Mouse (Mus musculus) liver, embryonic 14.5 days (tissue): ENCODE data around the gene Bco1. TPM values are rescaled to one million over a fixed set of nuclear protein-coding genes. Genes with fewer than 3 reads are reported as not detected.
A peak's percentile ranks its signal among the peaks of the same experiment; 100 is the strongest.

Experiments
- ATAC-seq: fragments of 200-750 bp; cut with Nextera tagmentation; 2 replicates; pipeline ENCODE4 v1.8.0; 2017; ENCODE audit warnings: moderate number of reproducible peaks, mild to moderate bottlenecking, moderate library complexity; ENCODE audit not compliant: insufficient read depth
- DNase-seq, 3 experiments: peaks; one replicate each; pipeline ENCODE4 v3.0.0-alpha.2; 2012 to 2013; ENCODE audit warnings: low read depth in 3 of 3, low spot score in 3 of 3
- H3K27ac ChIP-seq: fragments of 300-500 bp; sonication (generic); 2 replicates; pipeline ENCODE4 v1.5.1; 2014; ENCODE audit warnings: moderate library complexity, mild to moderate bottlenecking, control low read depth, inconsistent platforms
- H3K27me3 ChIP-seq: fragments of 300-500 bp; sonication (generic); 2 replicates; pipeline ENCODE4 v1.6.1; 2014; ENCODE audit warnings: mild to moderate bottlenecking, low read length, moderate library complexity; ENCODE audit not compliant: control insufficient read depth, insufficient read depth
- H3K36me3 ChIP-seq: fragments of 300-500 bp; sonication (generic); replicated peaks from 2 replicates; pipeline ENCODE4 v1.6.1; 2014; ENCODE audit warnings: low read depth; ENCODE audit not compliant: control insufficient read depth, insufficient read depth
- H3K4me1 ChIP-seq, 2 experiments: fragments of 200-500 bp in 1 of 2; fragments of 300-500 bp in 1 of 2; sonication (generic) in 1 of 2; replicated peaks; 2 replicates each; pipeline ENCODE4 v1.6.1; 2012 to 2014; ENCODE audit warnings: antibody characterized with exemption in 1 of 2, inconsistent platforms in 1 of 2, low read length in 1 of 2; ENCODE audit not compliant: control insufficient read depth in 2 of 2, insufficient read depth in 2 of 2
- H3K4me2 ChIP-seq: fragments of 300-500 bp; sonication (generic); 2 replicates; pipeline ENCODE4 v1.6.1; 2014; ENCODE audit warnings: low read depth, mild to moderate bottlenecking, control low read depth, moderate library complexity
- H3K4me3 ChIP-seq, 2 experiments: fragments of 200-500 bp in 1 of 2; fragments of 300-500 bp in 1 of 2; sonication (generic) in 1 of 2; 2 replicates each; pipeline ENCODE4 v1.5.1; 2012 to 2014; ENCODE audit warnings: low read depth in 2 of 2, low read length in 2 of 2, mild to moderate bottlenecking in 2 of 2, control low read depth in 1 of 2, inconsistent platforms in 1 of 2, moderate library complexity in 1 of 2; ENCODE audit not compliant: insufficient read depth in 1 of 2
- H3K9ac ChIP-seq: fragments of 300-500 bp; sonication (generic); replicated peaks from 2 replicates; pipeline ENCODE4 v1.6.1; 2014; ENCODE audit warnings: mild to moderate bottlenecking, control low read depth, moderate library complexity
- H3K9me3 ChIP-seq: fragments of 300-500 bp; sonication (generic); 2 replicates; pipeline ENCODE4 v1.6.1; 2016; ENCODE audit warnings: low read length, mixed read lengths; ENCODE audit not compliant: control insufficient read depth
- CTCF ChIP-seq: IDR thresholded peaks from 2 replicates; pipeline ENCODE4 v1.5.1; 2016; ENCODE audit warnings: antibody characterized with exemption, low read depth, control low read depth
- EP300 ChIP-seq: IDR thresholded peaks from 2 replicates; pipeline ENCODE4 v1.6.1; 2016; ENCODE audit warnings: antibody characterized with exemption, low read depth
- WGBS: fragments of 180-500 bp; shearing (Covaris S2); extraction: QIAGEN DNeasy Blood & Tissue Kit; methylation state at CpG from one replicate; pipeline ENCODE4 v1.1.7; 2014; ENCODE audit not compliant: insufficient replicate concordance; 5-methylcytosine and 5-hydroxymethylcytosine counted together
- polyA plus RNA-seq, 2 experiments: library from polyadenylated mRNA; depleted of rRNA in 1 of 2; stranded (reverse) in 1 of 2; unstranded in 1 of 2; fragments of >200 nt; fragmentation: Nextera tagmentation in 1 of 2; extraction: Ambion mirVana in 1 of 2; gene quantifications; 2 replicates each; pipeline versions ENCODE4 v1.2.1 to v1.2.3; 2012 to 2014

Bco1 gene
- polyA plus RNA-seq, 2 experiments = 3.2 to 5.2 TPM

DNA sequence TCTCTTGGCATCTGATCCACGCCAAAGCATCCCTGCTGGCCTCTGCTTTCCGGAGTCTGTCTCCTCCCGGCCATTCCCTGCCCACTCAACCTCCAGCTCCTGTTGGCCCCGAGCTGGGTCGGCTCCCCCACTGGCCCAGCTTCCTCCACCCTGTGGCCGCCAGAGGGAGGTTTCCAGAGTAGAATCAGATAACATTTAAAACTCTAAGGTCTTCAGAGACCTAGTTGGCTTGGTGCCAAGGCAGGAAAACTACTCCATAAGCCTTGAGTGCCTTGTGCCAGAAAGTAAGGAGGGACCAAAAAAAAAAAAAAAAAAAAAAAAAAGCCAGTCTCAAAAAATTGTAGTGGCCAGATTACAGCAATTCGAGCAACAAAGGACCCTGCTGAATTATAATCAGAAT lies 77.2 kb downstream of the Bco1 start:
- H3K9ac ChIP-seq = no peak overlapping the region
- H3K27me3 ChIP-seq = no peaks in the 10 kb centered on the region
- WGBS = 40% methylated on average over 7 of the region's 7 CpGs
- H3K4me3 ChIP-seq = no peak overlapping the region
- H3K4me1 ChIP-seq = peaks cover 3 to 11% of the 10 kb centered on the region in 2 experiments
- H3K4me2 ChIP-seq = no peak overlapping the region
- ATAC-seq (no peak), DNase-seq (no peak)
- no peaks in the 10 kb centered on the region for H3K36me3 ChIP-seq
- TF ChIP-seq CTCF = peak; percentile 35; the same call in 1 of the 2 replicates
- TF ChIP-seq EP300 = no peak
- H3K27ac ChIP-seq = no peak overlapping the region
- no peaks in the 10 kb centered on the region for H3K9me3 ChIP-seq

DNA sequence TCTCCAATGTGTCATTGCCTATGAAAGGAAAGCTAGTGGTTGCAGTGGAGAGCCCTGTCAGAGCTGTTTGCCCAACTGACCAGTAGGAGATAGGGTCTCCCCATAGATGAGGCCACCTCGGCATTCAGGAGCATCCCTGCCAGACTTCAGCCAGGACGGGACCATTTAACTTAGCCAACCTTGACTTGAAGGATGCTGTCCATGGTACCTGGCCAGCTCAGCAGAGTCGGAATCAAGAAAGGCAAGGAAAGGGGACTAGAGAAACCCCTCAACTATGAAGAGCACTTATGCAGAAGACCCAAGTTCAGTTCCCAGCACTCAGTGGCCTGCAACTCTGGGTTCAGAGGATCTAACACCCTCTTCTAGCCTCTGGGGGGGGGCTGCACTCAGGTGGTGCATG lies 78.0 kb downstream of the Bco1 start:
- H3K27me3 ChIP-seq = no peaks in the 10 kb centered on the region
- H3K9me3 ChIP-seq = no peaks in the 10 kb centered on the region
- H3K36me3 ChIP-seq = no peaks in the 10 kb centered on the region
- DNase-seq (no peak), ATAC-seq (no peak)
- no peak overlapping the region for H3K4me2 ChIP-seq
- TF ChIP-seq CTCF = no peak
- no peak for TF ChIP-seq EP300
- no peak overlapping the region for H3K27ac ChIP-seq
- 67% methylated on average over 3 of the region's 3 CpGs for WGBS
- peaks cover 0 to 4% of the 10 kb centered on the region in 2 experiments; a peak in 3 of 4 replicates for H3K4me1 ChIP-seq
- no peak overlapping the region for H3K4me3 ChIP-seq
- no peak overlapping the region for H3K9ac ChIP-seq

DNA sequence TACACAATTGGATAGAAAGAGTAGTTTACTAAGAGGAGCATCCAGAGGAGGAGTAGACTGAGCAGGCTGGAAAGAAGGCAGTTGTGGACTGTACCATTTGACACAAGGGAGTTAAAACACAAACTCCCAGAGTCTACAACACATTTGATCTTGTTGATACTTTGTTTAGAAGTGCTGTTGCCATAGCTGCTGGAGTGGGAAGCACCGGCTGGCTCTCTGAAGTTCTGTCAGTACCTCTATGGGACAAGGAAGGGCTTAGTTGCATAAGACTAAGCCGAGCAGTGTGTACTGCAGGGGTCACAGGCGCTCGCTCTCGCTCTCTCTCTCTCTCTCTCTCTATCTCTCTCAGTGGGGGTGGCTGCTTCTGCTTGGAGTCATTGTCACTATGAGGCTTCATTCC lies 78.9 kb downstream of the Bco1 start:
- H3K4me3 ChIP-seq = no peak overlapping the region
- H3K4me2 ChIP-seq = no peak overlapping the region
- 0 out of 4 replicates have a peak, but pooled peaks cover 0 to 2% of the 10 kb centered on the region in 2 experiments for H3K4me1 ChIP-seq
- 80% methylated on average over 5 of the region's 5 CpGs for WGBS
- ATAC-seq = no peak
- no peaks in the 10 kb centered on the region for H3K36me3 ChIP-seq
- H3K9ac ChIP-seq = no peak overlapping the region
- H3K9me3 ChIP-seq = no peaks in the 10 kb centered on the region
- DNase-seq = no peak
- no peak overlapping the region for H3K27ac ChIP-seq
- TF ChIP-seq EP300 = no peak
- TF ChIP-seq CTCF = no peak
- H3K27me3 ChIP-seq = no peaks in the 10 kb centered on the region

DNA sequence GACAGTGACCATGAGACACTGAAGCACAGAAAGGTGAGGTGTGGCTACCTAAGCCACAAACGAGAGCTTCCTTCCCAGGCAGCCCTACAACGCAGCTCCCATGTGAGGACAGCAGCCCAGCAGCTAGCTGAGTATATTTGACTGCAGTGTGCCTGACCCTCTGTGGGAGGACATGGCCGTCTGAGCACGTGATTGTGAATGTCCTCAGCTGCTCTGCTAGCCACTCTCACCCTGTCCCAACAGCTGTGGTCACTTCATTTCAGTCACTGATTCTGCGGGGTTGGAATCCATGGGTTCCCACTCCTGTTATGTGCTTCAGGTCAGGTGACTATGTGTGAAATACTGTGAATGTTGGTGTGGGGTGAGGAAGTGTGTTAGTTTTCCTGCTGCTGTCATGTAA lies 80.7 kb downstream of the Bco1 start:
- no peaks in the 10 kb centered on the region for H3K36me3 ChIP-seq
- WGBS = 69% methylated on average over 5 of the region's 5 CpGs

DNA sequence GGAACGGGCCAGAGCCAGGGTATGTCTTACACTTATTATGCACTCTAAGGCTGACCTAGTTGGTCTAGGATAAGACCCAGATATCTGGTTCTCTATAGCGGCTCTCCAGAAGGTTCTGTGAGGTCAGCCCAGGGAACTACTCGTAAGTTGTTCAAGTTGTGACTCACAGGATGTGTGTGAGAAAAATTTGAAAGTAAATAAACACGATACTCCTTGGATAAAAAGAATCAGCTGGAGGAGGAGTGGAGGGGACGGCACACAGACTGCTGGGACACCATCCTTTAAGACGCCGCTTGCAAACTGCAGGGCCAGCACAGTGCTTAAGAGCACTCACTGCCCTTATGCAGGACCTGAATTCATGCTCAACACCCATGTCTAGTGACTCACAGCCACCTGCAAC lies 81.6 kb downstream of the Bco1 start:
- Histone ChIP-seq H3K4me1 (0 out of 4 replicates have a peak, but pooled peaks cover 0 to 2% of the 10 kb centered on the region in 2 experiments), H3K9me3 (no peaks in the 10 kb centered on the region), H3K9ac (no peak overlapping the region), H3K4me2 (no peak overlapping the region), H3K36me3 (no peaks in the 10 kb centered on the region), H3K27ac (no peak overlapping the region), H3K27me3 (no peaks in the 10 kb centered on the region), H3K4me3 (no peak overlapping the region)
- 83% methylated on average over 7 of the region's 7 CpGs for WGBS
- DNase-seq (no peak), ATAC-seq (no peak)
- TF ChIP-seq CTCF = no peak
- no peak for TF ChIP-seq EP300

More for the DNA sequence above, 80.7 kb downstream of the Bco1 start:
- H3K9ac ChIP-seq = no peak overlapping the region
- H3K27me3 ChIP-seq = no peaks in the 10 kb centered on the region
- DNase-seq (no peak), ATAC-seq (no peak)
- TF ChIP-seq EP300 (no peak), CTCF (no peak)
- H3K27ac ChIP-seq = no peak overlapping the region
- H3K4me1 ChIP-seq = 0 out of 4 replicates have a peak, but pooled peaks cover 0 to 2% of the 10 kb centered on the region in 2 experiments
- H3K4me2 ChIP-seq = no peak overlapping the region
- H3K4me3 ChIP-seq = no peak overlapping the region
- H3K9me3 ChIP-seq = no peaks in the 10 kb centered on the region
